Mouse (Mus musculus) kidney, adult 2 months (tissue): ENCODE measurements around the gene Zfp74.

Experiments
- CTCF ChIP-seq: fragments of 200-500 bp; conservative IDR thresholded peaks from 2 replicates; pipeline ENCODE4 v1.5.1; 2011; ENCODE audit warnings: low read depth, mild to moderate bottlenecking, control low read depth, low read length, moderate library complexity, mixed read lengths; ENCODE audit not compliant: insufficient read depth, insufficient read length
- POLR2A ChIP-seq: fragments of 200-500 bp; IDR thresholded peaks from one replicate; pipeline ENCODE4 v1.6.1; 2011; ENCODE audit warnings: low read depth, low read length, control low read depth

DNA sequence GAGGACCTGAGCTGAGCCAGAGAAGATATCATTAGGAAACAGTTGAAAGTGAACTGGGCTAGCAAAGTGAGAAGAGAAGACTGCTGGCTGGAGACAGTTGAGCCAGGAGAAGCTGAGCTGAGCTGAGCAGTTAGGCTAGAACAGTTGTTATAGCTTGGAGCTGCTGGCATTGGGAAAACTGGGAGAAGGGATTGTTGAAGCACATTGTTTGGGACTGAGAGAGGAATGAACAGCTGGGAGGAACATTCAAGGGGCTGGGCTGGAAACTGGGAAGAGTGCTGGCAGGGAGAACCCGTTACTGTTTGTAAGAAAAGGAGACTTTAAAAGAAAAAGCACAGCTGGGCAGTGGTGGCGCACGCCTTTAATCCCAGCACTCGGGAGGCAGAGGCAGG is 35.8 kb downstream of the Zfp74 start:
- TF ChIP-seq CTCF (no peak), POLR2A (no peak)
